Mouse (Mus musculus): ENCODE results near the gene Hsd17b11. TPM values are rescaled to one million over a fixed set of nuclear protein-coding genes. Genes with fewer than 3 reads are reported as not detected.

The Hsd17b11 gene
- 5.9 and 8.2 TPM in 2 replicates for polyA plus RNA-seq (2014; fragmentation: Nextera tagmentation; extraction: Ambion mirVana)

- WGBS = under 1% methylated on average over 31 of the region's 31 CpGs
- Histone ChIP-seq H3K36me3 (ENCODE audit: control insufficient read depth, insufficient read depth, low read length) (peaks cover 9% of the 10 kb centered on the region), H3K9me3 (ENCODE audit: control insufficient read depth, low read depth, low read length) (no peaks in the 10 kb centered on the region), H3K27ac (ENCODE audit: low read length) (peak within 1 kb of the TSS; percentile 88), H3K4me3 (ENCODE audit: low read depth, low read length) (peak within 1 kb of the TSS; percentile 45), H3K27me3 (ENCODE audit: control insufficient read depth, insufficient read depth, low read length) (no peaks in the 10 kb centered on the region), H3K9ac (replicated peaks; ENCODE audit: low read depth, low read length) (peak within 1 kb of the TSS; percentile 52), H3K4me1 (ENCODE audit: control insufficient read depth, insufficient read depth, low read length) (peaks cover 18% of the 10 kb centered on the region; the same call in 1 of the 2 replicates), H3K4me2 (replicated peaks; ENCODE audit: low read depth, low read length) (peak within 1 kb of the TSS; percentile 78)
- peak; percentile 94 for ATAC-seq (ENCODE audit: insufficient number of reproducible peaks, insufficient read depth, low FRiP score, low read depth)
These were observed at the start of gene Hsd17b11 for GRCm38 (mm10) chr5:104021597-104022378. TSS of gene Hsd17b11 (minus strand) at chr5:104021919.

GRCm38 (mm10) chr5:104071048-104071447, 49.3 kb upstream of the Hsd17b11 start:
- no peaks in the 10 kb centered on the region for H3K36me3 ChIP-seq (ENCODE audit: control insufficient read depth, insufficient read depth, low read length)
- no peak overlapping the region for H3K4me3 ChIP-seq (ENCODE audit: low read depth, low read length)
- no peak overlapping the region for H3K9ac ChIP-seq (replicated peaks; ENCODE audit: low read depth, low read length)
- no peak overlapping the region for H3K4me2 ChIP-seq (replicated peaks; ENCODE audit: low read depth, low read length)
- H3K27me3 ChIP-seq (ENCODE audit: control insufficient read depth, insufficient read depth, low read length) = no peaks in the 10 kb centered on the region
- WGBS = 81% methylated on average over 4 of the region's 4 CpGs
- no peaks in the 10 kb centered on the region for H3K9me3 ChIP-seq (ENCODE audit: control insufficient read depth, low read depth, low read length)
- no peak overlapping the region for H3K27ac ChIP-seq (ENCODE audit: low read length)
- 0 out of 2 replicates have a peak, but pooled peaks cover 5% of the 10 kb centered on the region for H3K4me1 ChIP-seq (ENCODE audit: control insufficient read depth, insufficient read depth, low read length)
- no peak for ATAC-seq (ENCODE audit: insufficient number of reproducible peaks, insufficient read depth, low FRiP score, low read depth)

DNA sequence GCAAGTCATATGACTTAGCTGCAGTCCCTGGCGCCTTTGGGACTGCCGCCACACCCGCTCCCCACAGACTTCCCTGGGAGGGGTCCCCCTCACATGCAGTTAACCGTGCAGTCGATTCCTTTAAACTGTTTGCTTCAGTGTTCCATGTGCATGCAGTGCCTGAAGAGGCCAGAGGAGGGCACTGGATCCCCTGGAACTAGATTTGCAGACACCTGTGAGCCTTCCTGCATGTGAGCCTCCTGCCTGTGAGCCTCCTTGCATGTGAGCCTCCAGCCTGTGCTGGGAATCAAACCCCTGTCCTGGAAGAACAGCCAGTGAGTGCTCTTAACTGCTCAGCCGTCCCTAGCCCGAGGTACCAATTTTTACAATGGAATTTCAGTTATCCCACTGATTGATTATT, 47.0 kb upstream of the Hsd17b11 start:
- Histone ChIP-seq H3K4me1 (ENCODE audit: control insufficient read depth, insufficient read depth, low read length) (0 out of 2 replicates have a peak, but pooled peaks cover 5% of the 10 kb centered on the region), H3K27ac (ENCODE audit: low read length) (no peak overlapping the region), H3K4me3 (ENCODE audit: low read depth, low read length) (no peak overlapping the region), H3K27me3 (ENCODE audit: control insufficient read depth, insufficient read depth, low read length) (no peaks in the 10 kb centered on the region), H3K9ac (replicated peaks; ENCODE audit: low read depth, low read length) (no peak overlapping the region), H3K4me2 (replicated peaks; ENCODE audit: low read depth, low read length) (no peak overlapping the region), H3K9me3 (ENCODE audit: control insufficient read depth, low read depth, low read length) (no peaks in the 10 kb centered on the region), H3K36me3 (ENCODE audit: control insufficient read depth, insufficient read depth, low read length) (peaks cover 4% of the 10 kb centered on the region; the same call in 1 of the 2 replicates)
- ATAC-seq (ENCODE audit: insufficient number of reproducible peaks, insufficient read depth, low FRiP score, low read depth) = no peak
- 84% methylated on average over 7 of the region's 7 CpGs for WGBS

- Histone ChIP-seq H3K27me3 (ENCODE audit: control insufficient read depth, insufficient read depth, low read length) (no peaks in the 10 kb centered on the region), H3K4me1 (ENCODE audit: control insufficient read depth, insufficient read depth, low read length) (no peaks in the 10 kb centered on the region), H3K4me2 (replicated peaks; ENCODE audit: low read depth, low read length) (no peak overlapping the region), H3K27ac (ENCODE audit: low read length) (no peak overlapping the region), H3K9ac (replicated peaks; ENCODE audit: low read depth, low read length) (no peak overlapping the region), H3K36me3 (ENCODE audit: control insufficient read depth, insufficient read depth, low read length) (peaks cover 12% of the 10 kb centered on the region), H3K4me3 (ENCODE audit: low read depth, low read length) (no peak overlapping the region), H3K9me3 (ENCODE audit: control insufficient read depth, low read depth, low read length) (no peaks in the 10 kb centered on the region)
- peak; percentile 72; the same call in 1 of the 2 replicates for ATAC-seq (ENCODE audit: insufficient number of reproducible peaks, insufficient read depth, low FRiP score, low read depth)
- WGBS = 86% methylated on average over 11 of the region's 11 CpGs
These were observed 41.2 kb upstream of the Hsd17b11 start for GRCm38 (mm10) chr5:104062773-104063551.

GRCm38 (mm10) chr5:104061936-104062772, 40.4 kb upstream of the Hsd17b11 start:
- H3K36me3 ChIP-seq (ENCODE audit: control insufficient read depth, insufficient read depth, low read length) = peaks cover 12% of the 10 kb centered on the region

GRCm38 (mm10) chr5:104060429-104060828, 38.7 kb upstream of the Hsd17b11 start:
- ATAC-seq (ENCODE audit: insufficient number of reproducible peaks, insufficient read depth, low FRiP score, low read depth) = no peak
- H3K36me3 ChIP-seq (ENCODE audit: control insufficient read depth, insufficient read depth, low read length) = peaks cover 12% of the 10 kb centered on the region
- WGBS = 81% methylated on average over 5 of the region's 5 CpGs

More at GRCm38 (mm10) chr5:104061936-104062772, 40.4 kb upstream of the Hsd17b11 start:
- H3K4me2 ChIP-seq (replicated peaks; ENCODE audit: low read depth, low read length) = no peak overlapping the region
- no peak overlapping the region for H3K4me3 ChIP-seq (ENCODE audit: low read depth, low read length)
- H3K4me1 ChIP-seq (ENCODE audit: control insufficient read depth, insufficient read depth, low read length) = no peaks in the 10 kb centered on the region
- H3K9me3 ChIP-seq (ENCODE audit: control insufficient read depth, low read depth, low read length) = no peaks in the 10 kb centered on the region
- no peak; the same call in 1 of the 2 replicates for ATAC-seq (ENCODE audit: insufficient number of reproducible peaks, insufficient read depth, low FRiP score, low read depth)
- H3K27ac ChIP-seq (ENCODE audit: low read length) = no peak overlapping the region
- no peaks in the 10 kb centered on the region for H3K27me3 ChIP-seq (ENCODE audit: control insufficient read depth, insufficient read depth, low read length)
- H3K9ac ChIP-seq (replicated peaks; ENCODE audit: low read depth, low read length) = no peak overlapping the region
- 80% methylated on average over 13 of the region's 13 CpGs for WGBS

GRCm38 (mm10) chr5:104059628-104060027, 37.9 kb upstream of the Hsd17b11 start:
- Histone ChIP-seq H3K27ac (ENCODE audit: low read length) (no peak overlapping the region), H3K4me2 (replicated peaks; ENCODE audit: low read depth, low read length) (no peak overlapping the region)

More at GRCm38 (mm10) chr5:104060429-104060828, 38.7 kb upstream of the Hsd17b11 start:
- Histone ChIP-seq H3K4me1 (ENCODE audit: control insufficient read depth, insufficient read depth, low read length) (no peaks in the 10 kb centered on the region), H3K27me3 (ENCODE audit: control insufficient read depth, insufficient read depth, low read length) (no peaks in the 10 kb centered on the region), H3K27ac (ENCODE audit: low read length) (no peak overlapping the region), H3K9ac (replicated peaks; ENCODE audit: low read depth, low read length) (no peak overlapping the region), H3K9me3 (ENCODE audit: control insufficient read depth, low read depth, low read length) (no peaks in the 10 kb centered on the region), H3K4me2 (replicated peaks; ENCODE audit: low read depth, low read length) (no peak overlapping the region), H3K4me3 (ENCODE audit: low read depth, low read length) (no peak overlapping the region)

DNA sequence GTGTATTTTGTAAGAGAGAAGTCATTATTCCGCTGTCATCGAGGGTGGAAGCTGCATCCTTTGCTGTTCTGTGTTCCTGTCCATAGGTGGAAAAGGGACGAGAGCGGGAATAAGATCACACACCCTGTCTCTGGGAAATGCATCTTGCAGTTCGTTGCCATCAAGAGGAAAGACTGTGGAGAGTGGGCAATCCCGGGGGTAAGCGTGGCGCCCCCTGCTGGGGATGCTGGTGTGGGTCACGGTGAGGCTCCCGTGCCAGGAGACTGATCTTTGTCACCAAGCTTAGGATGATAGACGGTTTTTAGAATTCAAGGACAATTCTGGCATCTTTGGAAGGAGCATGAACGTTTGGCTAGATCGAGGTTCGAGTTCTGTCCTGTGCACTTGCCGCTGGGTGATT, 36.3 kb upstream of the Hsd17b11 start:
- H3K27me3 ChIP-seq (ENCODE audit: control insufficient read depth, insufficient read depth, low read length) = no peaks in the 10 kb centered on the region
- no peak overlapping the region for H3K4me2 ChIP-seq (replicated peaks; ENCODE audit: low read depth, low read length)
- peaks cover 8% of the 10 kb centered on the region for H3K36me3 ChIP-seq (ENCODE audit: control insufficient read depth, insufficient read depth, low read length)
- 67% methylated on average over 15 of the region's 15 CpGs for WGBS
- no peak overlapping the region for H3K4me3 ChIP-seq (ENCODE audit: low read depth, low read length)
- no peaks in the 10 kb centered on the region for H3K4me1 ChIP-seq (ENCODE audit: control insufficient read depth, insufficient read depth, low read length)
- H3K9me3 ChIP-seq (ENCODE audit: control insufficient read depth, low read depth, low read length) = no peaks in the 10 kb centered on the region
- ATAC-seq (ENCODE audit: insufficient number of reproducible peaks, insufficient read depth, low FRiP score, low read depth) = no peak
- H3K9ac ChIP-seq (replicated peaks; ENCODE audit: low read depth, low read length) = no peak overlapping the region
- H3K27ac ChIP-seq (ENCODE audit: low read length) = no peak overlapping the region

More at GRCm38 (mm10) chr5:104059628-104060027, 37.9 kb upstream of the Hsd17b11 start:
- Histone ChIP-seq H3K36me3 (ENCODE audit: control insufficient read depth, insufficient read depth, low read length) (peaks cover 8% of the 10 kb centered on the region), H3K4me3 (ENCODE audit: low read depth, low read length) (no peak overlapping the region), H3K9me3 (ENCODE audit: control insufficient read depth, low read depth, low read length) (no peaks in the 10 kb centered on the region), H3K9ac (replicated peaks; ENCODE audit: low read depth, low read length) (no peak overlapping the region; the same call in 1 of the 2 replicates), H3K4me1 (ENCODE audit: control insufficient read depth, insufficient read depth, low read length) (no peaks in the 10 kb centered on the region), H3K27me3 (ENCODE audit: control insufficient read depth, insufficient read depth, low read length) (no peaks in the 10 kb centered on the region)
- ATAC-seq (ENCODE audit: insufficient number of reproducible peaks, insufficient read depth, low FRiP score, low read depth) = no peak
- 65% methylated on average over 9 of the region's 9 CpGs for WGBS

Measured in stomach, embryonic 14.5 days (tissue).